Mouse (Mus musculus) embryo, embryonic 10.5 days (tissue): ENCODE measurements at regions not wholly inside any gene's neighbourhood (a gene's known extent, or its start where the extent isn't known, plus 50 kb on each side); places are given as distances from the start of the nearest gene placed in this dataset.
"Not testable (repeated sequence)": the region's sequence is repeated elsewhere in the genome, so short reads cannot be mapped to it uniquely, and the experiment has no call there.

Experiments
- DNase-seq: peaks from one replicate; pipeline ENCODE4 v3.0.0-alpha.2; 2015; ENCODE audit warnings: low spot score

DNA sequence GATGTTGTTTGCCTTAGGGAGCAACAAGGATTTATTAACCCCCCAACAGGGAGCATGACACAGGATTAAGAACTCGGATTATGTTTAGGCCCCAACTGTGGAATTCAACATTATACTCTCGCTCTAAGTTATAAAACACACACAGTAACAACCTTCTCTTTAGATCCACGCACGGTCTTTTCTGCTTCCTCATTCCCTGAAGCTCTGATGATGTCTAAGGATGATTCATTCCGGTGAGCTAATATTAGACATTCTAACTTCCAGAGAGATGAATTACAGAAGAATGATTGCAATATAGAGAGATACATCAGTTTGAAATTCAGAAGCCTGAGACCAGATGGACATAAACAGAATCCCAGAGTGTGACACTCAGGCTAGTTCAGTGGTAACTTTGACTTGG is 245.0 kb downstream of the Enc1 start:
- no peak for DNase-seq

DNA sequence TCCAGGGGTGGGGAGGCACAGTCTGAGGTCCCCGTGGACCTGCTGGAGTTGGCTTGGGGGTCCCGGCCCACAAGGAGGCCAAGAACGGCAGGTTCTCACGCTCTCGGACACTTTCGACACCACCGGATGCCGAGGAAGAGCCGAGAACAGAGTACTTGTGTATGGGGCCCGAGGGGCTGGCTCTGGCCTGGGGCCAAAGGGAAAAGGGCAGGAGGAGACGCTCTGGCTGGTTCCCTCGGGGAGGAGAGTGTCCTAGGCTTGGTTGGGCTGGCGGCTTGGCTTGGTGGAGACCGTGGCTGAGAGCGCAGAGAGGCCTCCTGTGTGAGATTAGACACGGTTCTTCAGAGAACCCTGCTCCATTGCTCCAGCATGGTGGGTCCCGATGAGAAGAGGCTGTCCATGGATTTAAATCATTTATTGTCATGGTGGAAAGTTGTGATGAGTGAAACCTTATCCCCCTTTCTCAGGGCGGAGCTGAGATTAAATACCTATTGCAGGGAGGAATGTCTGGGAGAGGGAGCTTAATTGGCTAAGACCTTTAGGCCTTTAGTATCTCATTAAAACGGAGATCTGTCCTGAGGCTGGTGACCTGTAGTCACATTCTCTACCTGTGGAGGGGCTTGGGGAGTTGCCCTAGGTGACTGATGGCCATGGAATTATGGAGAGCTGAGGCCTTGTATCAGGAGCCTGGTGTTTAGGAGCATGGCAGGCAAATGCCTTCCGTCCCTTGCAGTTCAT is 244.1 kb downstream of the Enc1 start:
- no peak for DNase-seq

DNA sequence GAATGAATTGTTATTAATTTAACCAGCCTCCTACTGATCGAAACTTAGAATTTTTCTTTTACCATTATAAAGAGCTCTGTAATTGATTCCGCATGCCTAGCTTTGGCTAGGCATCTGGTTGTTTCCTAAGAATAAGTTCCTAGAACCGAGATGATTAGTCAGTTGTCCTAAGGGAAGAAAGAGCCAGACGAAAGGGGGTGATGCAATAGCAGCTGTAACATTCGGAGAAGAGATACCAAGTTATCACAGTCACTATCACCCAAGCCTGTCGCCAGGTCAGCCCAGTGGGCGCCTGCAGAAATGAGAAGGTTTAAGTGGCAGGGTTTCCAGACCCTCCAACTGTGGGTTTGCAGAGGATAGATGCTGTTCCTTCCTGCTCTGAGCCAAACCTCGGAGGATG is 242.8 kb downstream of the Enc1 start:
- no peak for DNase-seq

DNA sequence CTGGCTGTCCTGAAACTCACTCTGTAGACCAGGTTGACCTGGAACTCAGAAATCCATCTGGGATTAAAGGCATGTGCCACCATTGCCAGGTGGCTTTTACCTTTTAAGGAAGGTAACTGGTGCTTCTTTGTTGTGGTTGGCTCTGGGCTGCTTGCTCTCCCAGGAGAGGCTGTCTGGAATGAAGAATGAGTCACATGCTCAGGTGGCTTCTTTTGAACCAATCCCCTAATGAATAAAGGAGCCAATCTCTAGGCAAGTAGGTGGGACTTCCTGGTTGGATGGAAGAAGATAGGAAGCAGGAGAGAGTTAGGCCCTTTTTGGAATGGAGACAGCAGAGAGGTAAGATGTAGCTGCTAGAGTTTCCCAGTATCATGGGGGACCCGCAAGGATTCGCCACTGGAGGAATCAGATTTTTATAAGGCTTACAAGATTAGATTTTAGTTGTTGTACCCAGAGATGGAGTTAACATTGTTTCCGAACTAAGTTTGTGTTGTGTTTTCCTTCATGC is 241.6 kb downstream of the Enc1 start:
- no peak for DNase-seq

- DNase-seq: no peak
These were observed 240.4 kb downstream of the Enc1 start for GRCm38 (mm10) chr13:97481259-97481658.

DNA sequence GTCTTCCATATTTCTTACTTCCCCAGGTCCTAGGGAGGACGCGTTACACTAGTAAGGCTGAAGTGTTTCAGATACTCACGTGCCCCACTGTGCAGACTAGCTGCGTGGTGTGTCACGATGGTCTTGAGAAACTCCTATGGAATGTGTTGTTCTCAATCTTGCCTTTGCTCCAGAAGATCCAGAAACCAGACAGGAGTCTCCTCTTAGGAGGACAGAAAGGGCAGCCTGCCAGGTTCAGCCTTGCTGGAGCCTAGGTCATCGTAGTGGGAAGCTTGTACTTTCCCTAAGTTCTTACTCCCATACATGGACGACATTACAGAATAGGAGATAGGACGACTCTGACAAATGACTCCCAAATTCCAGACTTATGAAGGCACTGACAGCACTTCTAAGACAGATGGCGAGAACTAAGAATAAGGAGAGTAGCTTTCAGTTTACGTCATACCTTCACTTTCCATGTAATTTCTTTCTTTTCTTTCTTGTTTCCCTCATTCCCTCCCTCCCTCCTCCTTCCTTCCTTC is 238.2 kb downstream of the Enc1 start:
- DNase-seq: no peak

GRCm38 (mm10) chr13:97473971-97474365 is 233.1 kb downstream of the Enc1 start:
- DNase-seq: no peak

- DNase-seq: no peak
These were observed 232.5 kb downstream of the Enc1 start for GRCm38 (mm10) chr13:97473256-97473970.

DNA sequence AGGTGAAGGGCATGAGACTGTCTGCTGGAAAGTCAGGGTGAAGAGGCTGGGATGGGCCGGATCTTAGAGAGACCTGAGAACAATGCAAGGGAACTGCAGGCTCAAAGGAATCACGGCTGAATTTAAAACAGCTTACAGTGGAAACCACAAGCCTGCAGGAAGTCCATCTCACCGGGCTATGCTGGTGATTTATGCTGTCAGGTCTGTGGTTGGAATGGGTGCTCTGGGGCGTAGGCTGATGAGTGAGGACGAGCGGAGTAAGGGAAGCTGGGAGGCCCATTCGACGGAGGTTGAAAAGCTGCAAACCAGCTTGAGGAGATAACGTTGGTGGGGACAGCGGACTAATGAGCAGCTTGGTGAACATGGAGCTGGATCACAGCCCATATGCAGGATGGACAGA is 229.1 kb downstream of the Enc1 start:
- DNase-seq: no peak

DNA sequence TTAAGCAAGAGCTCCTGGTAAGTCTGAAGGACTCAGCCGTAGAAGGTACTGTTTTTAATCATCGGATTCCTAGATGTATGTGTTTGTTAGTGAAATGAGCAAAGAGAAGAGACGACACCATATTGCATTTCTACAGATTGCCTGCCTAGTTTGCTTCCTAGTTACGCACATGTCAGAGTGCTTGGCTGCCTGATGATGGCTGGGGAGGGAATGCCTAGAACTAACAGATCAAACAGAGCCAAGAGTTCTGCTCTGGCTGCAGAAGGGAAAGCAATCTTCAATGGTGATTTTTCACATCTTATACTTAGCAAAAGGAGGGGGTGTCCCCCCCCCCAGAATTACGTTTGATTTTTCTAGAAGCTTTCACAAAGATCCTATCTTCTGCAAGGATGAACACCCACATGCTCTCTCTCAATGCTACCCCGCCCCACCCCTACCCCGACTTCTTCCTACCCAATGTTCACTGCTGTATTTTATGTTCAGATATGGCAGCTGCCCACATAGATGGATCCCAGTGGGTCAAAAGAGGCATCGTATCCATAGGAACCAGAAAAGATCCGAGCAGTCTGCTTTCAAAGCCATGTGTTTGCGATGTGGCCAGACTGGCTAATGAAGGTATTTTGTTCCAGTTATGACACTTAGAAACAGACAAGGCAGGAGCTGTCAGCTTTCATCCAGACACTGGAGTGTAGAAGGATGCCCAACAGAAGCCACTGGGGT is 228.1 kb downstream of the Enc1 start:
- DNase-seq: no peak

GRCm38 (mm10) chr13:97466585-97466984 is 225.7 kb downstream of the Enc1 start:
- DNase-seq: not testable (repeated sequence)

DNA sequence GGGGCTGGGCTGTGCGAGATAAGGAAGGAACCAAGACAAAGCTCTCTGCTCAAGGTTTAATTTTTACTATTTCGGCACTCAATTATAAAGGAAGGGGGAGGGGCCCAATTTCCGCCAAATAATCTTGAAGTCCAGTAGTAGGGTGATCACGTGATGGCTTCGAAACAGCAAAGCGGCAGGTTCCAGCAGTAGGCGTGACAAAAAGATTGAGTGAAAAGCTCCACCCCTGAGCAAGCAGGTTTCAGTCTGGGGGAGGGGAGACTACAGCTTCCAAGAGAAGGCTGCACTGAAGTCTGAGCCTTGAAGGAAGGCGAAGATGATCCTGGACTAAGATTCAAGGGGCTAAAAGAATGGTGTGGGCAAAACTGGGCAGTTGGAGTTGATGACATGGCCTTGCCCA is 222.9 kb downstream of the Enc1 start:
- DNase-seq: no peak

DNA sequence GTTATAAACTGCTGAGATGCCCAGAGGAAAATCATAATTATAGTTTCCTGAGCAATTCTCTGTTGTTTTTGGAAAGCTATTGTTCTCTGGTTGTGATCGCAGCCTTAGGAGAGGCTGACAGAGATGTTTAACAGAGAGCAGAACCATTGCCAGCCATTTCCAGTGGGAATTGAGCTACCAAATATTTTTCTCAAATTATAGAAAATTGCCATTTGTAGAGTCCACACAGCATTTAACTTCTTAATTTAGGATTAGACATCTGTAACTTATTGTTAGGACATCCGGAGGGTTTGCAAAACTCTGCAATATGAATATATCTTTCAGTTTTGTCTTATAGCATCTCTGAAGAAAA is 222.0 kb downstream of the Enc1 start:
- no peak for DNase-seq

DNA sequence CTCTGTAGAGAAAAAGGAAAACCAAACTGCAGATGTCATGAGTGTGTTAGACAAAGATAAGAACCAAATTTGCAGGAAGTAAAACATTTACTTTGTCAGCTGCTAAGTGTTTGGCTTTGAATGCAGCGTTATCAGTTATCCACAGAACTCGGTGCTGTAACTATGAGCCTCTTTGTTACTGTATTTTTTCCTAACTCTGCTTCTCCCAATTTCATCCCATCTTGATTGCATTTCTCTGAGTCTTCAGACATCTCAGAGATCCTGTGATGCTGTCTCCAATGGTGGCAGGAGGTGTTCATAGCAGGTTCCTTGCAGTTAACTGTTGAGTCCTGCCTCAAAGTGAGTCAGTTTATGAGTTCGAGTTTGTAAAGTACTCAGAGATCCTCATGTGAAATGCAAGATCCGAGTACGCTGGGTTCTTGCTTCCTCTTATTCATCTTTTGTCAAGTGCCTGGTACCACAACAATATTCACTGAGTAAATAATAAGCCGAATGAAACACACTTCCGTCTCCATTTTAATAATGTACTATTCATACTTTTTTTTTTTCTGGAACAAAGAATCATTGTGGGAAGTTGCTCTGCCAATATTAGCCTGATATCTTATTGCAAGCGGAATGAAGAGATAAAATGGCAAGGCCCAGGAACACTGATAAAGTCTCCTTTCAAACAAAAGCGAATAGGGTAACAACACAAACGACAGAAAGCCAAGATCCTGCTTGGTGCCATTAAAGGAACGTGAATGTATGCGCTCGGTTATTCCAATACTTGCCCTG is 221.4 kb downstream of the Enc1 start:
- DNase-seq: no peak

DNA sequence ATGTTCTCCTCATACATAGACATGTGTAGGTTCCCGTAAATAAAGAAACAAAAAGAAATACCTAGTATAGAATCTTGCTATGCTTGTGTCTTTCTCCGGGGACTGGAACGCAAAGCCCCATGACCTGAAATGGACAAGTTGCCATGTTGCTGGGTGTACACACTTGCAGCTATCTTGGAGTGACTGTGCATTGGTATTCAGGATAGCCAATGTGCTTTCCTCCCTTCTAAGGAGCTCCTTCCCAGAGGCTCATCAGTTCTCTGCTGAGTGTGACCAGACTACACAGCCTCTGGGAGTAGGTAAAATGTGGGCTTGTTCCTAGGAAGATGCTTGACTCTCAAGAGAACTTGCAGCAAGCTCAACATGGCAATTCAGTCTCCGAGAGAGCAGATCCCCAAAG is 220.3 kb downstream of the Enc1 start:
- no peak for DNase-seq

GRCm38 (mm10) chr13:97459106-97459505 is 218.2 kb downstream of the Enc1 start:
- DNase-seq: no peak

DNA sequence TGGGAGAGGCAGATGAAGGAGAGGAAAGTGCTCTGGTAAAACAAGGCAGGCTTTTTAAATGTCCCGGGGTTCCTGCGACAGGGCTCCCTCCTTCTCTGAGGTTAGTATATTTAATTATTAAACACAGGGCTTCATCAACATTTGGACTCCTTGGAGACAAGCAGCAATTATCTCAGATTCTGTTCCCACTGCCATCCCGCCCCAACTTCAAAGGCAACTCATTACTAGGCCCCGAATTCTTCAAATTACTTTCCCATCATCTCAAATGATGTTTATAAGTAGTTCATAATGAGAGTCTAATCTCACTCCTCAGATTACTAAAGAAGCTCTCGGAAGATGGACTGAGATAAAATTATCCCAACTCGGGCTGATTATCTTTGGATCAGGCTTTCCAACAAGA is 215.1 kb downstream of the Enc1 start:
- no peak for DNase-seq

GRCm38 (mm10) chr13:97454715-97455114 is 213.8 kb downstream of the Enc1 start:
- no peak for DNase-seq

DNA sequence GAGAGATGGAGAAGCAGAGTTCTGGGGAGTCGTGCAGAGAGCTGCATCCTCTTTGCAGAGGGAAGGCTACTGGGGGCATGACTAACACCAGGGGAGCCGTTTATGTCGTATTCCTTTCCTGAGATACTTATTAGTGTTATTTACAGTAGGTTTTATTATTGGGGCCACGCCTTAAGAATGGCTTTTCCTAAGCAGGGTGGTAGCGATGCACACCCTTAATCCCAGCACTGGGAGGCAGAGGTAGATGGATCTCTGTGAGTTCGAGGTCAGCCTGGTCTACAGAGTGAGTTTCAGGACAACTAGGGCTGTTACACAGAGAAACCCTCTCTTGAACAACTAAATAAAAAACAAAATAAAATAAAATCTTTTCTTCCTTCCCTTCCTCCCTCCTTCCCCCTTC is 212.6 kb downstream of the Enc1 start:
- no peak for DNase-seq

DNA sequence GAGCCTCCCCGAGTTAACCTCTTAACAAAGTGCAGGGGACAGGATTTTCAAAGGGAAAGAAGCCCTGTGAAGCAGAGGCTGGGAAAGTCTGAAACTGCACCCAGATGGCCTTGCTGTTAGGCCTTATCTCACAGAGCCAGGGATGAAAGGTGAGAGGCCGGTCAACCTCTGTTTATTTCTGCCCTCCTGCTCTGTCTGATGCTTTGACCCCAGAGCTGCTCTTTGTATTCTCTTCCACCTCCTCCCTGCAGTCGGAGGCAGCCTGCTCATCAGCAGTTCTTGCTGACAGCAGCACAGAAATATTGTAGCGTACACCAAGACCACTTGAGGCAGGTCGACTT is 212.2 kb downstream of the Enc1 start:
- DNase-seq: peak; percentile 70

- DNase-seq: no peak
These were observed 211.6 kb downstream of the Enc1 start for GRCm38 (mm10) chr13:97452386-97453089.

- DNase-seq: no peak
These were observed 210.4 kb downstream of the Enc1 start for GRCm38 (mm10) chr13:97451276-97451675.
